Mouse (Mus musculus) MEL (cell line): ENCODE measurements around the gene Glrp1. TPM values are rescaled to one million over a fixed set of nuclear protein-coding genes. Genes with fewer than 3 reads are reported as not detected.

Source experiments
- DNase-seq: peaks from one replicate; pipeline ENCODE4 v3.0.0; 2011; ENCODE audit warnings: low read depth, low spot score
- H3K27ac ChIP-seq: 2 replicates; pipeline ENCODE4 v1.5.1; 2012; ENCODE audit warnings: low read depth, mild to moderate bottlenecking, control low read depth, low read length, moderate library complexity; ENCODE audit not compliant: control insufficient read depth
- H3K27me3 ChIP-seq, 2 experiments: fragments of 150-350 bp in 1 of 2; sonication (generic) in 1 of 2; 2 replicates each; pipeline ENCODE4 v1.6.1; 2012; ENCODE audit warnings: low read length in 2 of 2, mild to moderate bottlenecking in 2 of 2, improper control_type of control experiment in 1 of 2, moderate library complexity in 1 of 2; ENCODE audit not compliant: insufficient read depth in 2 of 2, control insufficient read depth in 1 of 2
- H3K36me3 ChIP-seq, 2 experiments: 2 replicates each; pipeline ENCODE4 v1.6.1; 2012 to 2014; ENCODE audit warnings: low read length in 2 of 2, improper control_type of control experiment in 1 of 2, inconsistent platforms in 1 of 2, mild to moderate bottlenecking in 1 of 2; ENCODE audit not compliant: insufficient read depth in 2 of 2, control insufficient read depth in 1 of 2
- H3K4me1 ChIP-seq, 2 experiments: fragments of 150-350 bp in 1 of 2; sonication (generic) in 1 of 2; 2 replicates each; pipeline ENCODE4 v1.6.1; 2012; ENCODE audit warnings: low read length in 2 of 2, improper control_type of control experiment in 1 of 2, mild to moderate bottlenecking in 1 of 2; ENCODE audit not compliant: insufficient read depth in 2 of 2, control insufficient read depth in 1 of 2
- H3K4me3 ChIP-seq, 2 experiments: fragments of 150-350 bp in 1 of 2; sonication (generic) in 1 of 2; 2 replicates each; pipeline ENCODE4 v1.5.1; 2012; ENCODE audit warnings: low read depth in 2 of 2, low read length in 2 of 2, mild to moderate bottlenecking in 2 of 2, moderate library complexity in 2 of 2, control low read depth in 1 of 2, improper control_type of control experiment in 1 of 2; ENCODE audit not compliant: control insufficient read depth in 1 of 2, insufficient read depth in 1 of 2
- H3K79me2 ChIP-seq: 2 replicates; pipeline ENCODE4 v1.6.1; 2012; ENCODE audit warnings: mild to moderate bottlenecking, low read length, moderate library complexity; ENCODE audit not compliant: control insufficient read depth, poor library complexity, insufficient read depth
- H3K9ac ChIP-seq: 2 replicates; pipeline ENCODE4 v1.6.1; 2012; ENCODE audit warnings: low read depth, mild to moderate bottlenecking, control low read depth, low read length, moderate library complexity; ENCODE audit not compliant: control insufficient read depth, poor library complexity, severe bottlenecking
- H3K9me3 ChIP-seq: fragments of 150-350 bp; sonication (generic); replicated peaks from 2 replicates; pipeline ENCODE4 v1.6.1; 2012; ENCODE audit warnings: mild to moderate bottlenecking, low read length, improper control_type of control experiment, moderate library complexity; ENCODE audit not compliant: insufficient read depth
- BHLHE40 ChIP-seq: IDR thresholded peaks from 2 replicates; pipeline ENCODE4 v1.6.1; 2012; ENCODE audit warnings: low read depth, mild to moderate bottlenecking, inconsistent platforms, low read length, improper control_type of control experiment, borderline replicate concordance
- CHD2 ChIP-seq: IDR thresholded peaks from 2 replicates; pipeline ENCODE4 v1.6.1; 2011; ENCODE audit warnings: low read length, improper control_type of control experiment
- CTCF ChIP-seq, 3 experiments: IDR thresholded peaks in 2 of 3; conservative IDR thresholded peaks in 1 of 3; 2 replicates each; pipeline ENCODE4 v1.5.1; 2011 to 2012; ENCODE audit warnings: low read length in 3 of 3, low read depth in 2 of 3, mild to moderate bottlenecking in 2 of 3, improper control_type of control experiment in 1 of 3, inconsistent platforms in 1 of 3, mixed read lengths in 1 of 3, moderate library complexity in 1 of 3; ENCODE audit not compliant: control insufficient read depth in 1 of 3, insufficient read depth in 1 of 3, poor library complexity in 1 of 3, severe bottlenecking in 1 of 3
- EP300 ChIP-seq, 2 experiments: IDR thresholded peaks; 2 replicates each; pipeline ENCODE4 v1.6.1; 2011; ENCODE audit warnings: improper control_type of control experiment in 2 of 2, low read length in 2 of 2, low read depth in 1 of 2, mild to moderate bottlenecking in 1 of 2
- GATA1 ChIP-seq: IDR thresholded peaks from 2 replicates; pipeline ENCODE4 v1.6.1; 2011; ENCODE audit warnings: low read depth, low read length, improper control_type of control experiment
- HCFC1 ChIP-seq: IDR thresholded peaks from 2 replicates; pipeline ENCODE4 v1.6.1; 2012; ENCODE audit warnings: low read depth, mild to moderate bottlenecking, inconsistent platforms, low read length, improper control_type of control experiment, moderate library complexity
- KAT2A ChIP-seq: conservative IDR thresholded peaks from 2 replicates; pipeline ENCODE4 v1.6.1; 2012; ENCODE audit warnings: low read depth, low read length, improper control_type of control experiment, inconsistent platforms
- MEF2A ChIP-seq: IDR thresholded peaks from 2 replicates; pipeline ENCODE4 v1.6.1; 2014; ENCODE audit warnings: low read depth, mild to moderate bottlenecking, inconsistent platforms, low read length, improper control_type of control experiment; ENCODE audit not compliant: poor library complexity, insufficient replicate concordance, severe bottlenecking; ENCODE audit errors: extremely low read depth
- MYC ChIP-seq: IDR thresholded peaks from 2 replicates; pipeline ENCODE4 v1.6.1; 2011; ENCODE audit warnings: low read depth, mild to moderate bottlenecking, low read length, improper control_type of control experiment, moderate library complexity
- NELFE ChIP-seq: IDR thresholded peaks from 2 replicates; pipeline ENCODE4 v1.6.1; 2011; ENCODE audit warnings: low read depth, low read length, improper control_type of control experiment
- POLR2AphosphoS2 ChIP-seq: IDR thresholded peaks from 2 replicates; pipeline ENCODE4 v1.6.1; 2011; ENCODE audit warnings: low read length, improper control_type of control experiment
- RAD21 ChIP-seq: IDR thresholded peaks from 2 replicates; pipeline ENCODE4 v1.6.1; 2011; ENCODE audit warnings: mild to moderate bottlenecking, low read depth, low read length, improper control_type of control experiment
- RCOR1 ChIP-seq: IDR thresholded peaks from 2 replicates; pipeline ENCODE4 v1.6.1; 2012; ENCODE audit warnings: low read depth, mild to moderate bottlenecking, inconsistent platforms, low read length, improper control_type of control experiment
- SMC3 ChIP-seq: IDR thresholded peaks from 2 replicates; pipeline ENCODE4 v1.6.1; 2011; ENCODE audit warnings: low read depth, low read length, improper control_type of control experiment
- TCF12 ChIP-seq: IDR thresholded peaks from 2 replicates; pipeline ENCODE4 v1.6.1; 2014; ENCODE audit warnings: low read depth, mild to moderate bottlenecking, inconsistent platforms, low read length, improper control_type of control experiment, moderate library complexity
- USF1 ChIP-seq: IDR thresholded peaks from 2 replicates; pipeline ENCODE4 v1.6.1; 2014; ENCODE audit warnings: low read depth, mild to moderate bottlenecking, inconsistent platforms, low read length, improper control_type of control experiment, moderate library complexity
- ZC3H11A ChIP-seq: IDR thresholded peaks from 2 replicates; pipeline ENCODE4 v1.6.1; 2012; ENCODE audit warnings: low read depth, mild to moderate bottlenecking, inconsistent platforms, low read length, improper control_type of control experiment
- ZKSCAN1 ChIP-seq: IDR thresholded peaks from 2 replicates; pipeline ENCODE4 v1.6.1; 2012; ENCODE audit warnings: low read depth, mild to moderate bottlenecking, inconsistent platforms, low read length, improper control_type of control experiment, moderate library complexity
- ZMIZ1 ChIP-seq: IDR thresholded peaks from 2 replicates; pipeline ENCODE4 v1.6.1; 2012; ENCODE audit warnings: low read depth, mild to moderate bottlenecking, inconsistent platforms, low read length, improper control_type of control experiment, moderate library complexity
- ZNF384 ChIP-seq: IDR thresholded peaks from 2 replicates; pipeline ENCODE4 v1.6.1; 2012; ENCODE audit warnings: low read depth, mild to moderate bottlenecking, inconsistent platforms, low read length, improper control_type of control experiment
- polyA plus RNA-seq, 2 experiments: library from polyadenylated mRNA; stranded (reverse) in 1 of 2; unstranded in 1 of 2; fragments of >175 nt in 1 of 2; fragments of >200 nt in 1 of 2; gene quantifications; 2 replicates each; pipeline versions ENCODE4 v1.2.1 to v1.2.4; 2012; ENCODE audit warnings: low replicate concordance in 2 of 2, low read depth in 1 of 2; ENCODE audit not compliant: insufficient read length in 2 of 2, insufficient read depth in 1 of 2, missing spikeins in 1 of 2
- total RNA-seq: library from RNA; depleted of rRNA; stranded (reverse); fragments of 300-350 nt; gene quantifications from 2 replicates; pipeline ENCODE4 v1.2.3, GENCODE M21; 2012

Glrp1 gene
- total and polyA plus RNA-seq, 3 experiments: not detected

DNA sequence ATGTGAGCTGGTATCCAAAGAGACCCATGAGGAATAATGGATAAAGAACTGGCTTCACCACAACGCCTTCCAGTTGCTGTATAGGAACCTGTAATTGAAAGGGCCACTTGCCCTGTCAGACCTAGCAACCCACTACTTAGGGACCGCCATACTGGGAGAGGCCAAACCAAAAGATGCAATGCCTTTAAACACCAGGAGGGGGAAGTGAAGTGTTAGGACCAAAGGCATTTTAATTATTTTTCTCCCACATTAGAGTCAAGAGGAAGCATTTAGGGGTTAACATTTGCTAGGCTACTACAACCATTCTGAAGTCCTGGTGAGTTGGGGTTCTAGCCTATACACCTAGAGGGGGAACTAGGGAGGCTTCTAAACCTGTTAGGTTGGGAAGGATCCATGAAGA lies 36.0 kb downstream of the Glrp1 start:
- H3K4me3 ChIP-seq: no peak overlapping the region
- DNase-seq: peak; percentile 31
- no peaks in the 10 kb centered on the region for H3K9me3 ChIP-seq
- no peak overlapping the region for H3K27ac ChIP-seq
- no peaks in the 10 kb centered on the region for H3K79me2 ChIP-seq
- TF ChIP-seq RAD21: peak; percentile 67
- TF ChIP-seq HCFC1: no peak
- no peak for TF ChIP-seq CHD2
- TF ChIP-seq SMC3: peak; percentile 77
- peak; percentile 51 for TF ChIP-seq ZC3H11A
- TF ChIP-seq CTCF (IDR thresholded peaks at IDR 0.05 in 2 of 3, conservative IDR thresholded peaks at IDR 0.05 in 1 of 3; ENCODE audit: control insufficient read depth in 1 of 3, insufficient read depth in 1 of 3, low read depth in 2 of 3, low read length in 3 of 3, poor library complexity in 1 of 3, severe bottlenecking in 1 of 3): peak in 2 of 3 experiments; percentile 31 to 60; a peak in 4 of 6 replicates
- H3K36me3 ChIP-seq: peaks cover 0 to 2% of the 10 kb centered on the region in 2 experiments; a peak in 2 of 4 replicates
- H3K27me3 ChIP-seq: no peaks in the 10 kb centered on the region
- H3K4me1 ChIP-seq: peaks cover 0 to 2% of the 10 kb centered on the region in 2 experiments; a peak in 1 of 4 replicates
- H3K9ac ChIP-seq: no peak overlapping the region

DNA sequence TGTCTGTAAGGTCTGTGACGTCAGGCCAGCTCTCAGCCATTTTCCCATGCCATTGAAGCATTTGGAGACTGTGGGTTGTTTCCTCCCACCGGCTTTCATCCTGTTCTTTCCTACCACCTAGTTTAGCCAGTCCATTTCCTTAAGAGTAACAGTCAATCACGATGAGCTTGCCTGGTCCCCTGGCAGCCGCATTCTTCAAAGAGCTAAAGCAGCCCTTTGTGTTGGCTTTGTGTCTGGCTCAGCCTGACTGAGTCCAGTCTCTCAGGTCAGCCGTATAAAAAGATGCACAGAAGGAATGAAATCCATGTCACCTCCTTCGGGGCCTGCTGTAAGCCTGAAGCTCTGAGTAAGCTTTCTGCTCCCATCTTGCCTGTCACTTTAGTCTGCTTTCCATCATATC lies 37.6 kb downstream of the Glrp1 start:
- no peak for TF ChIP-seq RCOR1
- TF ChIP-seq BHLHE40: no peak
- no peak for TF ChIP-seq POLR2AphosphoS2
- no peak for TF ChIP-seq ZNF384
- no peak for TF ChIP-seq NELFE
- no peak for TF ChIP-seq HCFC1
- TF ChIP-seq ZKSCAN1: no peak
- TF ChIP-seq EP300 (IDR thresholded peaks at IDR 0.05; ENCODE audit: low read depth in 1 of 2, low read length in 2 of 2): no peak
- no peak for TF ChIP-seq TCF12
- no peak for TF ChIP-seq USF1
- no peak for TF ChIP-seq MYC
- TF ChIP-seq GATA1: no peak
- TF ChIP-seq ZMIZ1: no peak
- no peak for TF ChIP-seq MEF2A
- no peak for TF ChIP-seq CTCF (IDR thresholded peaks at IDR 0.05 in 2 of 3, conservative IDR thresholded peaks at IDR 0.05 in 1 of 3; ENCODE audit: control insufficient read depth in 1 of 3, insufficient read depth in 1 of 3, low read depth in 2 of 3, low read length in 3 of 3, poor library complexity in 1 of 3, severe bottlenecking in 1 of 3)
- no peak for TF ChIP-seq KAT2A
- H3K9ac ChIP-seq: no peak overlapping the region
- peaks cover 0 to 2% of the 10 kb centered on the region in 2 experiments; a peak in 1 of 4 replicates for H3K4me1 ChIP-seq
- no peak overlapping the region for H3K4me3 ChIP-seq
- H3K36me3 ChIP-seq: peaks cover 0 to 2% of the 10 kb centered on the region in 2 experiments; a peak in 2 of 4 replicates
- no peak overlapping the region for H3K27ac ChIP-seq
- H3K79me2 ChIP-seq: no peaks in the 10 kb centered on the region
- H3K27me3 ChIP-seq: no peaks in the 10 kb centered on the region
- H3K9me3 ChIP-seq: no peaks in the 10 kb centered on the region
- no peak for DNase-seq
